Mouse (Mus musculus) liver, adult 2 months (tissue): ENCODE data around the gene Tpbpa. TPM values are rescaled to one million over a fixed set of nuclear protein-coding genes. Genes with fewer than 3 reads are reported as not detected.
"Not testable (repeated sequence)": the region's sequence is repeated elsewhere in the genome, so short reads cannot be mapped to it uniquely, and the experiment has no call there.

Source experiments
- DNase-seq: peaks from one replicate; pipeline ENCODE4 v3.0.0-alpha.2; 2011; ENCODE audit warnings: low read depth, low spot score; ENCODE audit errors: extremely low read depth
- H3K27ac ChIP-seq: fragments of 200-500 bp; replicated peaks from 2 replicates; pipeline ENCODE4 v1.5.1; 2012; ENCODE audit warnings: low read depth, mild to moderate bottlenecking, control low read depth, inconsistent platforms, low read length; ENCODE audit not compliant: insufficient read depth
- H3K27me3 ChIP-seq: fragments of 200-500 bp; 2 replicates; pipeline ENCODE4 v1.6.1; 2012; ENCODE audit warnings: mild to moderate bottlenecking, moderate library complexity, low read length, inconsistent platforms; ENCODE audit not compliant: control insufficient read depth, insufficient read depth
- H3K36me3 ChIP-seq: fragments of 200-500 bp; 2 replicates; pipeline ENCODE4 v1.6.1; 2012; ENCODE audit warnings: low read length, inconsistent platforms; ENCODE audit not compliant: control insufficient read depth, insufficient read depth
- H3K4me1 ChIP-seq: fragments of 200-500 bp; 2 replicates; pipeline ENCODE4 v1.6.1; 2011; ENCODE audit warnings: low read length; ENCODE audit not compliant: control insufficient read depth, insufficient read depth
- H3K4me3 ChIP-seq: fragments of 200-500 bp; 2 replicates; pipeline ENCODE4 v1.5.1; 2011; ENCODE audit warnings: low read depth, mild to moderate bottlenecking, control low read depth, low read length, moderate library complexity; ENCODE audit not compliant: insufficient read depth
- H3K79me2 ChIP-seq: fragments of 200-500 bp; 2 replicates; pipeline ENCODE4 v1.6.1; 2012; ENCODE audit warnings: inconsistent platforms, mild to moderate bottlenecking, low read length, moderate library complexity; ENCODE audit not compliant: control insufficient read depth, insufficient read depth
- H3K9ac ChIP-seq: fragments of 200-500 bp; 2 replicates; pipeline ENCODE4 v1.6.1; 2012; ENCODE audit warnings: low read depth, mild to moderate bottlenecking, control low read depth, inconsistent platforms, low read length
- CTCF ChIP-seq: fragments of 200-500 bp; IDR thresholded peaks from 2 replicates; pipeline ENCODE4 v1.5.1; 2011; ENCODE audit warnings: low read depth, low read length, control low read depth
- POLR2A ChIP-seq: fragments of 200-500 bp; IDR thresholded peaks from 2 replicates; pipeline ENCODE4 v1.6.1; 2011; ENCODE audit warnings: low read length, control low read depth; ENCODE audit not compliant: insufficient read depth; ENCODE audit errors: extremely low read depth
- WGBS: fragments of 180-500 bp; shearing (Covaris S2); methylation state at CpG from one replicate; pipeline ENCODE4 v1.1.7; 2018; 5-methylcytosine and 5-hydroxymethylcytosine counted together
- polyA plus RNA-seq: library from polyadenylated mRNA; depleted of rRNA; stranded (reverse); fragments of >200 nt; gene quantifications from 2 replicates; pipeline ENCODE4 v1.2.3, GENCODE M21; 2012; rRNA removed
- total RNA-seq: library from RNA; depleted of rRNA; stranded (reverse); fragments of >200 nt; gene quantifications from 2 replicates; pipeline ENCODE4 v1.2.3, GENCODE M21; 2014; rRNA removed

The Tpbpa gene
- total and polyA plus RNA-seq, 2 experiments: not detected

GRCm38 (mm10) chr13:60897328-60897727 lies 44.5 kb downstream of the Tpbpa start, which contains the start of gene Ctla2b:
Gene Ctla2b (minus strand): TSS chr13:60897447.
- Histone ChIP-seq H3K27me3 (no peaks in the 10 kb centered on the region), H3K27ac (0 out of 2 replicates have a peak within 1 kb of the TSS, but pooled peaks have one; percentile 26), H3K4me3 (peak within 1 kb of the TSS; percentile 45), H3K9ac (0 out of 2 replicates have a peak within 1 kb of the TSS, but pooled peaks have one; percentile 17), H3K79me2 (no peaks in the 10 kb centered on the region), H3K4me1 (no peaks in the 10 kb centered on the region), H3K36me3 (no peaks in the 10 kb centered on the region)
- 45% methylated on average over 3 of the region's 3 CpGs for WGBS
- TF ChIP-seq POLR2A: no peak
- TF ChIP-seq CTCF: no peak
- DNase-seq: peak; percentile 59

- DNase-seq, H3K27me3 ChIP-seq, H3K4me1 ChIP-seq, H3K36me3 ChIP-seq, H3K79me2 ChIP-seq: not testable (repeated sequence)
- H3K27ac ChIP-seq: 0 out of 2 replicates have a peak within 1 kb of the TSS, but pooled peaks have one; percentile 26
- 0 out of 2 replicates have a peak within 1 kb of the TSS, but pooled peaks have one; percentile 17 for H3K9ac ChIP-seq
- peak within 1 kb of the TSS; percentile 45 for H3K4me3 ChIP-seq
- 80% methylated on average over 8 of the region's 8 CpGs for WGBS
Measured at GRCm38 (mm10) chr13:60896794-60897193, 45.0 kb downstream of the Tpbpa start, which contains the start of gene Gm49392. Gene Gm49392 (minus strand): TSS chr13:60896894.

DNA sequence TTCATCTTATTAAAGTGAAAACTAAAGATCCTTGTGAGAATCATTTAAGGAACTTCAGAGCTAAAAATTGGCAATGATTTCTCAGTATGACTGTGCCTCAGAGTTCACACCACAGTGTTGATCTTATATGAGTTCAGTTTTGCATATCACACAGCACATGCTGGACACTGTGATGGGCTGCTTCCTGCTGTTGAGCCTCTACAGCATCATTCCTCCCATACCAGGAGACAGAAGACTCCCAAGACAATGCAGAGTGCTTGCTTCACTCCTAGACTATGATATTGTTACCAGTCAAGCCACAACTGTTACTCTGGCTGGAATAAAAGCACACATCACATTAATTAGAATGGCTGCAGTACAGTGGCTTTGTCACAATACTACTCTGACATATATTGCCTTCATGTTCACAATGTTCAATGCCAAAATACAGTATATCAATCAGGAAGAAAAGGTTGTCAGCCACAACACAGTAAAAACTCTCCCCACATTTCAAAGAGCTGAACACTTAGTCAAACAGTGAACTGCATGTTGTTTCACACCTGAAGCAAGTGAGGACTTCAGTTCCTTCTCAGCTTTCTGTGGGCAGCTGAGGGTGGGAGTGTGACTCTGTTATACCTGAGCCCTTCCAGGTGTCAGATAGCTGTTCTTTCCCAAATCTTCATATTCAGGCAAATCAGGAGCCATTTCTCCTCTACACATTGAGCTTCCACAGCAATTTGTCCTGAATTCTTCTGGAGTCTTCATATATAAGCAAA lies 46.2 kb downstream of the Tpbpa start:
- Histone ChIP-seq H3K79me2 (no peaks in the 10 kb centered on the region), H3K27ac (no peak overlapping the region), H3K9ac (no peak overlapping the region), H3K36me3 (no peaks in the 10 kb centered on the region), H3K4me1 (no peaks in the 10 kb centered on the region), H3K27me3 (no peaks in the 10 kb centered on the region), H3K4me3 (no peak overlapping the region)
- TF ChIP-seq CTCF (no peak), POLR2A (no peak)
- peak; percentile 16 for DNase-seq

DNA sequence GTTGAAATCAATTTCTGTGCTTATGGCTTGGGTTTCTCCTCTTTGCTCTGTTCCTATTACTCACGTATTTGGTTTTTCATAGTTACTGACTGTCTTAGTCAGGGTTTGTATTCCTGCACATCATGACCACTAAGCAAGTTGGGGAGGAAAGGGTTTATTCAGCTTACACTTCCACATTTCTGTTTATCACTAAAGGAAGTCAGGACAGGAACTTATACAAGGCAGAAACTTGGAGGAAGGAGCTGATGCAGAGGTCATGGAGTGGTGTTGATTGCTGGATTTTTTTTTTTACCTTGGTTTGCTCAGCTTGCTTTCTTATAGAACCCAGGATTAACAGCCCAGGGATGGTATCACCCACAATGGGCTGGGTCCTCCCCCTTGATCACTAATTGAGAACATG lies 49.5 kb downstream of the Tpbpa start:
- H3K4me1 ChIP-seq: no peaks in the 10 kb centered on the region
- WGBS: 78% methylated on average over 1 of the region's 1 CpGs
- no peak overlapping the region for H3K9ac ChIP-seq
- no peak overlapping the region for H3K4me3 ChIP-seq
- H3K79me2 ChIP-seq: no peaks in the 10 kb centered on the region
- DNase-seq: peak; percentile 23
- TF ChIP-seq CTCF: no peak
- TF ChIP-seq POLR2A: no peak
- no peaks in the 10 kb centered on the region for H3K27me3 ChIP-seq
- peak overlapping the region; percentile 58; the same call in 1 of the 2 replicates for H3K27ac ChIP-seq
- H3K36me3 ChIP-seq: no peaks in the 10 kb centered on the region

Other genes with a start within 250 kb of the Tpbpa start
- gene BC051665, start 155.6 kb downstream of the Tpbpa start, total RNA-seq: not detected in 2 replicates
- not detected in 2 replicates for gene BC051665, start 155.6 kb downstream of the Tpbpa start, polyA plus RNA-seq
- gene Ctsll3, start 139.1 kb downstream of the Tpbpa start, total RNA-seq: not detected in 2 replicates
- not detected in 2 replicates for gene Ctsll3, start 139.1 kb downstream of the Tpbpa start, polyA plus RNA-seq
- gene 4930486L24Rik, start 77.5 kb downstream of the Tpbpa start, total RNA-seq: 0.46 TPM in 1 of 2 replicates, not detected in the other
- not detected in 2 replicates for gene 4930486L24Rik, start 77.5 kb downstream of the Tpbpa start, polyA plus RNA-seq
- gene Gm49392, start 45.1 kb downstream of the Tpbpa start, total RNA-seq: 0.60 TPM in 1 of 2 replicates, not detected in the other
- gene Gm49392, start 45.1 kb downstream of the Tpbpa start, polyA plus RNA-seq: not detected in 2 replicates
- gene Ctla2b, start 44.5 kb downstream of the Tpbpa start, total RNA-seq: 6.4 and 11.4 TPM in 2 replicates
- 0.72 and 2.2 TPM in 2 replicates for gene Ctla2b, start 44.5 kb downstream of the Tpbpa start, polyA plus RNA-seq
- not detected in 2 replicates for gene Tpbpb, start 37.1 kb downstream of the Tpbpa start, total RNA-seq
- not detected in 2 replicates for gene Tpbpb, start 37.1 kb downstream of the Tpbpa start, polyA plus RNA-seq
- gene Gm49393, start 6.4 kb downstream of the Tpbpa start, total RNA-seq: not detected in 2 replicates
- gene Gm49393, start 6.4 kb downstream of the Tpbpa start, polyA plus RNA-seq: not detected in 2 replicates
- 2.1 and 3.4 TPM in 2 replicates for gene Gm49391, start 5.4 kb downstream of the Tpbpa start, total RNA-seq
- 0.51 and 0.61 TPM in 2 replicates for gene Gm49391, start 5.4 kb downstream of the Tpbpa start, polyA plus RNA-seq
- 3.9 and 5.7 TPM in 2 replicates for gene Ctla2a, start 5.4 kb downstream of the Tpbpa start, total RNA-seq
- gene Ctla2a, start 5.4 kb downstream of the Tpbpa start, polyA plus RNA-seq: 0.22 and 0.93 TPM in 2 replicates
- not detected in 2 replicates for gene Ctsj, start 64.0 kb upstream of the Tpbpa start, total RNA-seq
- not detected in 2 replicates for gene Ctsj, start 64.0 kb upstream of the Tpbpa start, polyA plus RNA-seq
- gene Ctsq, start 98.6 kb upstream of the Tpbpa start, total RNA-seq: not detected in 2 replicates
- gene Ctsq, start 98.6 kb upstream of the Tpbpa start, polyA plus RNA-seq: not detected in 2 replicates
- gene Ctsr, start 222.3 kb upstream of the Tpbpa start, total RNA-seq: not detected in 2 replicates
- not detected in 2 replicates for gene Ctsr, start 222.3 kb upstream of the Tpbpa start, polyA plus RNA-seq